In the genomic region with DNA sequence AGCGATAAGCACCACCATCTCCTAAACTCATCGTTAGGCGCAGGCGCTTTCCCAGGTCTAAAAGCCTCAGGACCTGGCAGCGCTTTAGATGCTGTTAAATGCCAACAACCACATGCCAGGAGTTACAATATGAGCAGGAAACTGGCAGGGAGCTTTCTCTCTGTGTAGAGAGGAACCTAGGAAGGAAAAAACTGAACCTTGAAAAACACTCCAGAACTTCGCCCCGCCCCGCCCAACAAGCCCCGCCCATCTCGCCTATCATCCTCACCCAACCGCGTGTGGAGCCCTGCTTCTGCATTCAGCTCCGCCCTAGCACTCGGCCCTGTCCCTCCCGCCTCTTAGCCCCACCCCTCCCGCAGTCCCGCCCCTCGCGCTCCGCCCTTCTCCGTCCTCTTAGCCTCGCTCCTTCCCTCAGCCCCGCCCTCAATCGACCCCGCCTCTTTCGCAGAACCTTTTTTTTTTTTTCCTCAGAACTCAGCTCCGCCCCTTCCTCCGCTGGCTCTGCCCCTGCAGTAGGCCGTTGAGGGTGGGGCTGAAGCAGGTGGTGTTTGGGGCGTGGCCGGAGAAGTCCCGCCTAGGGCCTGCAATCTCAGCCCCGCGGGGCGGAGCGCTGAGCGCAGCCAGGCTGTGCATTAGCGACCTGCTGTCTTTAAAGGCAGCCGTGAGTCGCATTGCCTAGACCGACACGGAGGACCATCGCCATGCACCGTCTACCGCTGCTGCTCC, we compare ENCODE assay signal across 8 mouse cellular contexts. TPM values are rescaled to one million over a fixed set of nuclear protein-coding genes. Genes with fewer than 3 reads are reported as not detected.
DNase-seq lines count a peak whose midpoint lies in the region; ATAC-seq and TF ChIP-seq lines count a peak whose summit lies in the region.

A gene (plus strand): TSS at position 653 of the 726 bp plus-strand sequence.

- no peak for TF ChIP-seq CTCF in lung, adult 2 months (IDR thresholded peaks at IDR 0.05; ENCODE audit: insufficient read depth, low read length)

- H3K27ac ChIP-seq in forebrain, embryonic 15.5 days (replicated peaks): peak within 1 kb of the TSS; percentile 73

- H3K4me3 ChIP-seq in forebrain, embryonic 15.5 days: peak within 1 kb of the TSS; percentile 50
- H3K4me3 ChIP-seq in lung, adult 2 months (replicated peaks; ENCODE audit: extremely low read depth, low read depth, low read length): peak within 1 kb of the TSS; percentile 95

- H3K4me1 ChIP-seq in forebrain, embryonic 15.5 days: peaks cover 17% of the 10 kb centered on the region
- peaks cover 4% of the 10 kb centered on the region; the same call in 1 of the 2 replicates for H3K4me1 ChIP-seq in lung, adult 2 months (ENCODE audit: control insufficient read depth, insufficient read depth, low read length)

- no peaks in the 10 kb centered on the region for H3K36me3 ChIP-seq in forebrain, embryonic 15.5 days

- TF ChIP-seq POLR2A in lung, adult 2 months (IDR thresholded peaks at IDR 0.05; ENCODE audit: borderline replicate concordance, extremely low read depth, low read depth, low read length): peak; percentile 97

- H3K4me2 ChIP-seq in forebrain, embryonic 15.5 days (replicated peaks): peak within 1 kb of the TSS; percentile 61

- peak within 1 kb of the TSS; percentile 59 for H3K9ac ChIP-seq in forebrain, embryonic 15.5 days (replicated peaks)

- no peaks in the 10 kb centered on the region for H3K27me3 ChIP-seq in forebrain, embryonic 15.5 days

- peak; percentile 98 for DNase-seq in ES-CJ7 (ENCODE audit: low read depth, low spot score)
- peak; percentile 97 for DNase-seq in cerebellum, adult 11-12 months
- DNase-seq in heart, postnatal 25 days (ENCODE audit: low spot score): peak; percentile 88
- peak; percentile 94 to 96 for DNase-seq in layer of hippocampus, adult 18-20 months (ENCODE audit: low spot score in 2 of 2)
- peak; percentile 91 for DNase-seq in lung, adult 2 months
- peak; percentile 93 for DNase-seq in thymus, adult 18-20 months

- intact Hi-C loops in heart, postnatal 25 days (cut with DNase I): no loop called here

- no peaks in the 10 kb centered on the region for H3K9me3 ChIP-seq in forebrain, embryonic 15.5 days

- peak; percentile 94 for ATAC-seq in forebrain, embryonic 15.5 days (replicated peaks)
- ATAC-seq in neutrophil, adult 5-6 weeks (ENCODE audit: extremely low read depth, insufficient number of reproducible peaks, low FRiP score, poor library complexity, severe bottlenecking): peak; percentile 88

- WGBS in forebrain, embryonic 15.5 days: 2% methylated on average over 44 of the region's 45 CpGs
- WGBS in lung, adult 2 months: 1% methylated on average over 44 of the region's 45 CpGs

RNA-seq across cellular contexts. Expression of the gene that starts here (rescaled TPM):
- polyA plus RNA-seq in forebrain, embryonic 15.5 days (2015; fragmentation: Nextera tagmentation; extraction: Ambion mirVana): 18.7 and 18.9 TPM in 2 replicates
- total RNA-seq in heart, postnatal 25 days (2021): 10 to 100 TPM; 10.6 to 10.9 TPM
- total RNA-seq in layer of hippocampus, adult 18-20 months (2021): 10 to 100 TPM; 30.7 to 32.3 TPM
- polyA plus RNA-seq in lung, adult 2 months (2012; rRNA removed): 50.9 and 70.4 TPM in 2 replicates
- 154 and 160 TPM in 2 replicates for total RNA-seq in neutrophil, adult 5-6 weeks (2017)

Comparison
In these comparisons a context has a peak if more than half of its experiments do, and no peak if none do; other contexts are left out.
1. Peak in every context shown above with its lines: DNase-seq, ATAC-seq, H3K4me3 ChIP-seq and H3K27ac ChIP-seq.